Mouse (Mus musculus) megakaryocyte, embryonic 14.5 days (primary cell): ENCODE measurements around the gene Ncbp1. TPM values are rescaled to one million over a fixed set of nuclear protein-coding genes. Genes with fewer than 3 reads are reported as not detected.

Experiments used
- H3K27me3 ChIP-seq: replicated peaks from 2 replicates; pipeline ENCODE3; 2012; ENCODE audit warnings: inconsistent platforms
- H3K36me3 ChIP-seq: replicated peaks from 2 replicates; pipeline ENCODE3; 2012; ENCODE audit warnings: low read length, inconsistent platforms, mixed read lengths
- H3K4me1 ChIP-seq: 2 replicates; pipeline ENCODE4 v1.6.1; 2012; ENCODE audit warnings: inconsistent platforms
- H3K4me3 ChIP-seq: replicated peaks from 2 replicates; pipeline ENCODE3; 2012; ENCODE audit warnings: moderate library complexity, mild to moderate bottlenecking, inconsistent platforms
- H3K9me3 ChIP-seq: 2 replicates; pipeline ENCODE4 v1.6.1; 2012; ENCODE audit warnings: inconsistent platforms
- FLI1 ChIP-seq: IDR thresholded peaks from 2 replicates; pipeline ENCODE4 v1.6.1; 2012; ENCODE audit warnings: low read length, inconsistent platforms, mixed read lengths
- GATA1 ChIP-seq: IDR thresholded peaks from 3 replicates; pipeline ENCODE4 v1.6.1; 2012; ENCODE audit warnings: mixed read lengths, low read length, inconsistent platforms, borderline replicate concordance
- polyA plus RNA-seq: library from polyadenylated mRNA; stranded (reverse); fragments of >175 nt; gene quantifications from 2 replicates; pipeline ENCODE4 v1.2.3, GENCODE M21; 2012; ENCODE audit warnings: low replicate concordance; ENCODE audit not compliant: insufficient read depth

The Ncbp1 gene
- polyA plus RNA-seq, 1 experiment = 11.5 TPM

DNA sequence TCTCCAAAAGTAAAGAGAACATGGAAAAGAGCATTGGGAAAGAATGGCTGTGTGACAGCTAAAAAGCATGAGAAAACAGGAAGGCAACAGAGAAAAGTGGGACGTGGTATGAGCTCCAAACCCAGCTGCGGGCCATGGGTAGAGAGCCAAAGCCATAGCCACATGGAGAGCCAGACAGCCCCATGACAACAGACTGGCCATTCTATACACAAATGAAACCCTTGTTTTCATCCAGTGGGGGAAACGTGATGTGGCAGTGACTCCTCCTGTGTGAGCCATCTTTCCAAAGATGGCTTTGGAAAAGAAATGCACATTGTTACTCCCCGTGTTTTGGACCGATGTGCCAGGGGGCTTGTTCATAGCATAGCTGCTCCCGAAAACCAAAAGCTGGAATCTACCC is 58.1 kb downstream of the Ncbp1 start:
- peaks cover 13% of the 10 kb centered on the region for H3K36me3 ChIP-seq
- TF ChIP-seq GATA1 (no peak), FLI1 (no peak)
- H3K27me3 ChIP-seq = peaks cover 16% of the 10 kb centered on the region
- H3K4me3 ChIP-seq = peak overlapping the region; percentile 98
- peaks cover 55% of the 10 kb centered on the region for H3K4me1 ChIP-seq
- H3K9me3 ChIP-seq = no peaks in the 10 kb centered on the region

DNA sequence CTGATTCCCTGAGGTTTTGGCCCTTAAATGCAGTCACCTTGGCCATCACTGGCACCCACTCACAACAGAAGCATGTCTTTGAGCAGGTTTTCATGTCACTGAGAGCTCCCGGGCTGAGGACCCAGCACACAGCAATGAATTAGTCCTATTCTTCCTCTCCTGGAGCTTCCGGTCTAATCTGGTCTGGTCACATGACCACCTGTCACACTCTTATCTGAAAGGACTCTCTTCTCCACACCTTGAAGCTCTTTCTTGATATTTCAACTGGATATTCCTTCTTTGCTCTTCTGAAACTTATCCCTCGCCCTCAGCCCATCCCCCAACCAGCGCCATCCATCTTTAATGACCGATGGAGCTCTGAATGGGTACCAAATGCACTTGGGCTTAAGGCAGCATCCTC is 59.7 kb downstream of the Ncbp1 start:
- peaks cover 24% of the 10 kb centered on the region for H3K27me3 ChIP-seq
- peaks cover 67% of the 10 kb centered on the region for H3K4me1 ChIP-seq

DNA sequence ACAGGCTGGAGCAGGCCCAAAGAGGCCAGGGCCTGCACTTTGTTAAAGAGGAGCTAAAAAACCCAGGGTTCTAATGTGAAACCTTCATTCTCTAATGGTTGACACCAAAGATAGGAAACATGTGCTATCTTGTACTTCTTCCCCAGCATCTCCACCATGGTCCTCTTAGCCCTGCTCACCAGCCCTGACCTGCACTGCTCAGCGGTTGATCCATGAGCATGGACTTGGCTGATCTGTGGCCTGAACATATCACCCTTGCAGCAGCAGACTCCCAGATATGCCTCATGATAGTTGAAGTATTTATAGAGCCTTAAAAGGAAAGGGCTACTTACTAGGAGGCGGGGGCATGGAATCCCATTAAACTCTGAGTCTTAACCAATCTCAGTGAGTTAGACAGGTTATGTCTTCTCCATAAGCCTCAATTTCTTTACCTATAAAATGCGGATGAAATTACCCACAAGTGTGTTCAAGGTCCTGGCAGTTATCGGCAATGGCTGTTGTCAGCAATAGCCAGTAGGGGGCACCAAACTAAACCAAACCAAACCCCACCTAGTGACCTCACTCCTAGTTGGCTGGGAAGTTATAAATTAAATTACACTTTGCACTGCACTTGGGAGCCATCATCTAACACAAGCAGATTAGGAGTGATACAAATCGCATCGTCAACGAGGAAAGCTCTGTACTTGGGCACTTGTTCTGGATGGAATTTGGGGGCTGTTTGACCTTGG is 63.6 kb downstream of the Ncbp1 start:
- H3K4me3 ChIP-seq = peak overlapping the region; percentile 77
- H3K27me3 ChIP-seq = peaks cover 33% of the 10 kb centered on the region
- H3K9me3 ChIP-seq = peaks cover 6% of the 10 kb centered on the region
- peaks cover 49% of the 10 kb centered on the region for H3K4me1 ChIP-seq
- TF ChIP-seq FLI1 (no peak), GATA1 (no peak)
- H3K36me3 ChIP-seq = no peaks in the 10 kb centered on the region

More for the DNA sequence above, 59.7 kb downstream of the Ncbp1 start:
- no peak for TF ChIP-seq FLI1
- no peak for TF ChIP-seq GATA1
- no peak overlapping the region for H3K4me3 ChIP-seq
- H3K9me3 ChIP-seq = no peaks in the 10 kb centered on the region
- H3K36me3 ChIP-seq = peaks cover 3% of the 10 kb centered on the region

DNA sequence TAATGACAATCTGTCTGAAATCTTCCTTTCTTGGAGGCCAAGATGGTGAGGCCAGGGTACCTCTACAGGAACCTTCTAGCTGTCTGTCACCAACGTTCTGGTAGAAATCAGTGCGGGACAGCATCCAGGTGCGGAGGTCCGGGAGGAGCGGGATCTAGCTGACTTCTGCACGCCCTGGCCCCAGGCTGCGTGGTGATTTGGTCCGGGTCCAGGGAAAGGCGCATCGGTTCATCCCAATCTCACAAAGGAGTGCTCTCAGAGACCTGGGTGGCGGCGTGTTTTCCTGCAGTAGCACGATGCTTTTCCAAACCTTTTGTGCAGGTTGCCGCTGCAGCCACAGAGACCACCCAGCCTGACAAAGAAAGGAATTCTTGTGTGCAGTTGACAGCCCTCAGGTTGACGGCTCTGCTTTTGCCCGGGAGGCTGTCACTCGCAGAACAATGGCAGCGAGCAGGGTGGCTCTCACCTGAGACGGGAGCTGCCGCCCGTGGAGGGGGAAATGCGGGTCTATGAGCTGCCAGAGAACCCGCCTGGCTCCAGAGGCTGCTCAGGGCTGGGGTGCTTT is 64.2 kb downstream of the Ncbp1 start:
- Histone ChIP-seq H3K4me1 (peaks cover 42% of the 10 kb centered on the region), H3K4me3 (peak overlapping the region; percentile 76), H3K9me3 (peaks cover 11% of the 10 kb centered on the region), H3K36me3 (no peaks in the 10 kb centered on the region), H3K27me3 (peaks cover 33% of the 10 kb centered on the region)
- TF ChIP-seq FLI1 = no peak
- no peak for TF ChIP-seq GATA1

- Histone ChIP-seq H3K36me3 (no peaks in the 10 kb centered on the region), H3K4me3 (no peak overlapping the region), H3K27me3 (peaks cover 26% of the 10 kb centered on the region), H3K9me3 (peaks cover 11% of the 10 kb centered on the region), H3K4me1 (no peaks in the 10 kb centered on the region)
- TF ChIP-seq GATA1 = no peak
- no peak for TF ChIP-seq FLI1
Observed at GRCm38 (mm10) chr4:46221090-46221489, 82.7 kb downstream of the Ncbp1 start.

Other genes starting within 250 kb of the Ncbp1 start
- gene Ccdc180, start 248.3 kb upstream of the Ncbp1 start, polyA plus RNA-seq = 0.02 TPM in 1 of 2 replicates, not detected in the other
- 1.6 TPM in 1 of 2 replicates, not detected in the other for gene Tdrd7, start 173.3 kb upstream of the Ncbp1 start, polyA plus RNA-seq
- 1.9 and 7.2 TPM in 2 replicates for gene Tmod1, start 99.7 kb upstream of the Ncbp1 start, polyA plus RNA-seq
- gene Tstd2, start 81 bp downstream of the Ncbp1 start, polyA plus RNA-seq = 4.7 TPM in 1 of 2 replicates, not detected in the other
- gene Xpa, start 57.7 kb downstream of the Ncbp1 start, polyA plus RNA-seq = 2.1 and 44.7 TPM in 2 replicates
- not detected in 2 replicates for gene Foxe1, start 205.0 kb downstream of the Ncbp1 start, polyA plus RNA-seq